Mouse (Mus musculus) forebrain, embryonic 12.5 days (tissue): ENCODE data around the gene Bpifc. TPM values are rescaled to one million over a fixed set of nuclear protein-coding genes. Genes with fewer than 3 reads are reported as not detected.

Experiments used
- ATAC-seq: fragments of 200-750 bp; cut with Nextera tagmentation; 2 replicates; pipeline ENCODE4 v1.8.0; 2017; ENCODE audit warnings: moderate TSS enrichment; ENCODE audit not compliant: low FRiP score
- H3K27ac ChIP-seq: fragments of 300-500 bp; sonication (generic); 2 replicates; pipeline ENCODE4 v1.5.1; 2016; ENCODE audit warnings: mild to moderate bottlenecking
- H3K27me3 ChIP-seq: fragments of 300-500 bp; sonication (generic); 2 replicates; pipeline ENCODE4 v1.6.1; 2016; ENCODE audit warnings: mild to moderate bottlenecking
- H3K36me3 ChIP-seq: fragments of 300-500 bp; sonication (generic); replicated peaks from 2 replicates; pipeline ENCODE4 v1.6.1; 2016; ENCODE audit warnings: mild to moderate bottlenecking
- H3K4me1 ChIP-seq: fragments of 300-500 bp; sonication (generic); 2 replicates; pipeline ENCODE4 v1.6.1; 2016
- H3K4me2 ChIP-seq: fragments of 300-500 bp; sonication (generic); 2 replicates; pipeline ENCODE4 v1.6.1; 2016; ENCODE audit warnings: mild to moderate bottlenecking, moderate library complexity
- H3K4me3 ChIP-seq: fragments of 300-500 bp; sonication (generic); replicated peaks from 2 replicates; pipeline ENCODE4 v1.5.1; 2016; ENCODE audit warnings: mild to moderate bottlenecking
- H3K9ac ChIP-seq: fragments of 300-500 bp; sonication (generic); 2 replicates; pipeline ENCODE4 v1.6.1; 2016; ENCODE audit warnings: mild to moderate bottlenecking
- H3K9me3 ChIP-seq: fragments of 300-500 bp; sonication (generic); 2 replicates; pipeline ENCODE4 v1.6.1; 2016
- WGBS: fragments of 180-500 bp; shearing (Covaris S2); methylation state at CpG from one replicate; pipeline ENCODE4 v1.1.7; 2016; 5-methylcytosine and 5-hydroxymethylcytosine counted together
- polyA plus RNA-seq: library from polyadenylated mRNA; unstranded; fragments of >200 nt; fragmentation: Nextera tagmentation; extraction: Ambion mirVana; gene quantifications from 2 replicates; pipeline ENCODE4 v1.2.1, GENCODE M21; 2016

The Bpifc gene
- polyA plus RNA-seq, 1 experiment from 2014 or later: not detected

DNA sequence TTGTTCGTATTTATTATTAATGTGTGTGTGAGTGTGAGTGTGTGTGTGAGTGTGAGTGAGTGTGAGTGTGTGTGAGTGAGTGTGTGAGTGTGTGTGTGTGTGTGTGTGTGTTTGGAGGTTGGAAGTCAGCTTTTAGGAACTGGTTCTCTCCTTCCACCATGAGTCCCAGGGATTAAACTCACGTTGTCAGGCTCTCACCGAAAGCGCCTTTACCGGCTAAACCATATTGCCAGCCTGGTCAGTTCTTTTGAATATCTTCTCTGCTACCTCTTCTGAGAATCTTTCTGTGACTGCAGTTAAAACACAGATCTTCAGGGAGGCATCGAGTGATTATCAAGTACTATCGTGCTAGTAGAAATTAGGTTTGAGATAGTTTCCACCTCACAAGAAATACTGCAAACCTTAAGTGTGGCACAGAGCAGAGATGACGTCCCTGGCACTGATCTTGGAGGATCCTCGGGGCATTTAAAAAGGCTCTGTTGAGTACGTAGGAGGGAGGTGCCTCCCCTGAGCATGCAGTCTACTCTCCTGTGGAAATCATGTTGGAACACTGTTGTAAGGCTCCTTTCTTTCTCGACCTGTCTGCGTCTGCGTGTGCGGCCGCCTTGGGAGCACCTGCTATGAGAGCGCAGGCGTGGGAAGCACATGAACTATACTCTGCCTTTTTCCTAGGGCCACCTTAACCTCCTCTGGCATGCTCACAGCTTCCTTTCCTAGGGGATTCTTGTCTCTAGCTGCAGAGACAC lies 44.1 kb downstream of the Bpifc start:
- WGBS: 66% methylated on average over 17 of the region's 17 CpGs
- no peaks in the 10 kb centered on the region for H3K4me1 ChIP-seq

DNA sequence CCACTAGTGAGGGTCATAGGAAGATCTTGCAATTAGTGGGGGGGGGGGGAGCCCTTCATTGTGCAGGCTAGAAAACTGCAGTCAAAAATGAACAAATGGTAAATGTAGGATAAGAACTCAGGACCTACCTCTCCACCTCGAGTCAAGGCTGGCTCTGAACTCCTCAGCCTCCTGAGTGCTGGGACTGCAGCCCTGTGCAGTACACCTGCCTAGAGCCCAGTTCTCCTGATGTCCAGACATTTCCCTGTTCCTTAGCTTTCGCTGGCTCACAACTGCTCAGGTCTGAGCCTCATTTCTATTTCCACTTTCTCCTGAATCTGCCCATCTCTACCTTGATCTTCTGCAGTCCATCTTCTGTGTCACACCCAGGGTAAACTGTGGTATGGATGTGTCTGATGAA lies 45.2 kb downstream of the Bpifc start:
- WGBS: 51% methylated on average over 2 of the region's 2 CpGs
- no peaks in the 10 kb centered on the region for H3K9me3 ChIP-seq
- H3K27ac ChIP-seq: no peak overlapping the region
- no peak overlapping the region for H3K9ac ChIP-seq
- H3K27me3 ChIP-seq: no peaks in the 10 kb centered on the region
- H3K4me2 ChIP-seq: no peak overlapping the region
- H3K36me3 ChIP-seq: no peaks in the 10 kb centered on the region
- no peaks in the 10 kb centered on the region for H3K4me1 ChIP-seq
- no peak for ATAC-seq
- H3K4me3 ChIP-seq: no peak overlapping the region

More for the DNA sequence above, 44.1 kb downstream of the Bpifc start:
- H3K27ac ChIP-seq: no peak overlapping the region
- ATAC-seq: 0 out of 2 replicates have a peak, but pooled peaks have one; percentile 23
- no peak overlapping the region for H3K4me3 ChIP-seq
- no peaks in the 10 kb centered on the region for H3K9me3 ChIP-seq
- H3K36me3 ChIP-seq: no peaks in the 10 kb centered on the region
- H3K9ac ChIP-seq: no peak overlapping the region
- H3K4me2 ChIP-seq: no peak overlapping the region
- no peaks in the 10 kb centered on the region for H3K27me3 ChIP-seq

DNA sequence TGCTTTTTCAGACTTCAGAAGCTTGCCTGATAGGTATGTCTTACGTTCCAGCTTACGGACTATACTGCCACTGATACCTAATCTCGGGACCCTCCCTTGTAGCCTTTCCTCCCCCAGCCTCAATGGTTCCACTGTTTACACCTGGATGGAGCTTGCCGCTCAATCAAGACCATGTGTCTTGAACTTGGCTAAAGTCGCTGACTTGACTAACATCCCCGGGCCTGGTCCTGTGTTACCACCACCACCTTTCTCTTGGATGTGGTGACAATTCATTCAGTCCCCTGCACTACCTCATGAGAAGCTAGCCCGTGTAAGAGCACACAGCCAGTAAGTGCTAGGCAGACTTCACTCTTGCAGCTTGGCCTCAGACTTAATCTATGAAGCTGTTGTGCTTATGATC lies 47.4 kb downstream of the Bpifc start:
- WGBS: 85% methylated on average over 7 of the region's 7 CpGs
- Histone ChIP-seq H3K4me2 (no peak overlapping the region), H3K27me3 (peaks cover 6% of the 10 kb centered on the region; the same call in 1 of the 2 replicates), H3K27ac (no peak overlapping the region), H3K9ac (no peak overlapping the region), H3K36me3 (no peaks in the 10 kb centered on the region), H3K9me3 (no peaks in the 10 kb centered on the region), H3K4me1 (no peaks in the 10 kb centered on the region), H3K4me3 (no peak overlapping the region)
- no peak for ATAC-seq

GRCm38 (mm10) chr10:85962897-85963296 lies 48.8 kb downstream of the Bpifc start:
- Histone ChIP-seq H3K4me3 (no peak overlapping the region), H3K27me3 (peaks cover 6% of the 10 kb centered on the region; the same call in 1 of the 2 replicates), H3K27ac (no peak overlapping the region), H3K4me1 (no peaks in the 10 kb centered on the region), H3K9me3 (no peaks in the 10 kb centered on the region), H3K9ac (no peak overlapping the region), H3K36me3 (no peaks in the 10 kb centered on the region), H3K4me2 (no peak overlapping the region)
- no peak for ATAC-seq
- WGBS: 80% methylated on average over 9 of the region's 9 CpGs

GRCm38 (mm10) chr10:85957464-85957950 lies 54.2 kb downstream of the Bpifc start, which contains the start of gene Rtcb:
Gene Rtcb (minus strand): TSS chr10:85957823.
- Histone ChIP-seq H3K27ac (0 out of 2 replicates have a peak within 1 kb of the TSS, but pooled peaks have one; percentile 74), H3K36me3 (peaks cover 27% of the 10 kb centered on the region), H3K4me2 (peak within 1 kb of the TSS; percentile 78), H3K4me1 (peaks cover 8% of the 10 kb centered on the region), H3K9me3 (no peaks in the 10 kb centered on the region), H3K4me3 (peak within 1 kb of the TSS; percentile 96), H3K9ac (peak within 1 kb of the TSS; percentile 93), H3K27me3 (peaks cover 6% of the 10 kb centered on the region; the same call in 1 of the 2 replicates)
- ATAC-seq: peak; percentile 93
- under 1% methylated on average over 38 of the region's 38 CpGs for WGBS

- Histone ChIP-seq H3K9ac (peak overlapping the region; percentile 93), H3K4me1 (peaks cover 8% of the 10 kb centered on the region), H3K36me3 (peaks cover 33% of the 10 kb centered on the region), H3K4me3 (peak overlapping the region; percentile 96), H3K27ac (0 out of 2 replicates have a peak overlapping the region, but pooled peaks have one; percentile 74), H3K4me2 (peak overlapping the region; percentile 78), H3K9me3 (no peaks in the 10 kb centered on the region), H3K27me3 (peaks cover 6% of the 10 kb centered on the region; the same call in 1 of the 2 replicates)
- 6% methylated on average over 20 of the region's 20 CpGs for WGBS
- 0 out of 2 replicates have a peak, but pooled peaks have one; percentile 10 for ATAC-seq
Observed at GRCm38 (mm10) chr10:85956871-85957419, 54.8 kb downstream of the Bpifc start.

DNA sequence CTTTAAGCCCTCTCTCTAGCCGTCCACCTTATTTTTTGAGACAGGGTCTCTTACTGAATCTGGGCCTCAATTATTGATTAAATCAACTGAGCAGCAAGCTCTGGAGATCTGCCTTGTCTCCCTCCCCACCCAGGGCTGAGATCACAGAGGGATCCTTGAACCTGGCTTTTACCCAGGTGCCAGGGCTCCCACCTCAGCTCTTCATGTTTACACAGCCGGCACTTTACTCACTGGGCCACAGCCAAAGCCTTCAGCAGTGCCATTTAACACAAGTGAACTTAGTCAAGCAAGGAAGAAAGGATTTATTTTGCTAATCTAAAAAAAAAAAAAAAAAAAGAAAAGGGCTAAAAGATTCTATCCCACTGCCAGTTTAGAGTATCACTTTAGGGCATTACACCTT lies 57.3 kb downstream of the Bpifc start:
- Histone ChIP-seq H3K36me3 (peaks cover 56% of the 10 kb centered on the region), H3K9ac (no peak overlapping the region), H3K4me2 (no peak overlapping the region), H3K4me1 (peaks cover 8% of the 10 kb centered on the region), H3K4me3 (no peak overlapping the region), H3K27me3 (no peaks in the 10 kb centered on the region), H3K27ac (no peak overlapping the region), H3K9me3 (no peaks in the 10 kb centered on the region)
- no peak for ATAC-seq
- 90% methylated on average over 2 of the region's 2 CpGs for WGBS

GRCm38 (mm10) chr10:85953401-85953800 lies 58.3 kb downstream of the Bpifc start:
- 89% methylated on average over 3 of the region's 3 CpGs for WGBS

GRCm38 (mm10) chr10:85951765-85952443 lies 59.8 kb downstream of the Bpifc start:
- H3K36me3 ChIP-seq: peaks cover 76% of the 10 kb centered on the region
- no peak overlapping the region for H3K4me2 ChIP-seq
- no peak overlapping the region for H3K27ac ChIP-seq
- peaks cover 7% of the 10 kb centered on the region for H3K4me1 ChIP-seq
- H3K9me3 ChIP-seq: no peaks in the 10 kb centered on the region
- no peaks in the 10 kb centered on the region for H3K27me3 ChIP-seq
- no peak overlapping the region for H3K4me3 ChIP-seq
- WGBS: 92% methylated on average over 6 of the region's 6 CpGs
- no peak for ATAC-seq
- H3K9ac ChIP-seq: no peak overlapping the region

More at GRCm38 (mm10) chr10:85953401-85953800, 58.3 kb downstream of the Bpifc start:
- H3K27ac ChIP-seq: no peak overlapping the region
- peaks cover 8% of the 10 kb centered on the region for H3K4me1 ChIP-seq
- no peak overlapping the region for H3K9ac ChIP-seq
- no peaks in the 10 kb centered on the region for H3K27me3 ChIP-seq
- peaks cover 66% of the 10 kb centered on the region for H3K36me3 ChIP-seq
- H3K4me3 ChIP-seq: no peak overlapping the region
- H3K9me3 ChIP-seq: no peaks in the 10 kb centered on the region
- no peak for ATAC-seq
- no peak overlapping the region for H3K4me2 ChIP-seq

DNA sequence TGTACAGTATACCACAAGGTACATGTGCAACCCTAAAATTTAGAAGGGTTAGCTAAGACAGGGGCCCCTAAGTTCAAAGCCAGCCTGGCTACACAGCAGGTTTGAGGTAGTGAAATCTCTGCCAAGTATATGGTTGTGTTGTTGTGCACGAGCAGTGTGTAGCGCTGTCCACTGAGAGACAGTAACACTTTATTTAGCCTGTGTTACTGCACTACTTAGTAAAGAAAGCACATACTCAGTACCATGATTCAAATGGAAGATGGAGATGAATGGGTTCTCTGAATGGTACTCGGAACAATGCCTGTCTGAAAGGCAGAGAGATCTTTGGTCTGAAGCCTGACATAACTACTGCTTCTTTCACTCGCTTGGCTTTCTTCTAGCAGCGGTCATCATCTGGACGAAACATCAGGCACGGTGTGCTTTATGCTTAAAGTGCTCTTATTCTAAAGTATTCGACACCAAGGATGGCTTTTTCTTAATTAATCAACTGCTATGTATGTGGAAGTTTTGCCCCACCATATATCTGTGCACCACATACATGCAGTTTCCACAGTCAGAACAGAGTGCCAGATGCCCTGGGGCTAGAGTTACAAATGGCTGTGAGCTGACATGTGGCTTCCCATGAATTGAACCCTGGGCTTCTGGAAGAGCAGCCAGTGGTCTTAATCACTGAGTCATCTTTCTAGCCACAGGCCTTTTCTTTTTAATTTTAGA lies 63.1 kb downstream of the Bpifc start:
- Histone ChIP-seq H3K4me1 (no peaks in the 10 kb centered on the region), H3K27me3 (no peaks in the 10 kb centered on the region), H3K36me3 (peaks cover 90% of the 10 kb centered on the region), H3K9ac (no peak overlapping the region), H3K9me3 (no peaks in the 10 kb centered on the region), H3K4me3 (no peak overlapping the region), H3K27ac (no peak overlapping the region), H3K4me2 (no peak overlapping the region)
- 76% methylated on average over 8 of the region's 8 CpGs for WGBS
- ATAC-seq: no peak

- 0 out of 2 replicates have a peak, but pooled peaks cover 5% of the 10 kb centered on the region for H3K9me3 ChIP-seq
- H3K36me3 ChIP-seq: peaks cover 63% of the 10 kb centered on the region
- no peaks in the 10 kb centered on the region for H3K27me3 ChIP-seq
- no peak for ATAC-seq
- H3K4me3 ChIP-seq: no peak overlapping the region
- 95% methylated on average over 6 of the region's 6 CpGs for whole genome bisulfite sequencing
- H3K27ac ChIP-seq: no peak overlapping the region
- H3K4me1 ChIP-seq: no peaks in the 10 kb centered on the region
- no peak overlapping the region for H3K4me2 ChIP-seq
- no peak overlapping the region for H3K9ac ChIP-seq
Observed at GRCm38 (mm10) chr10:85936280-85936965, 75.3 kb downstream of the Bpifc start.
